Mouse (Mus musculus): ENCODE results near the gene Nhsl1.

GRCm38 (mm10) chr10:18475126-18475525 lies 156.3 kb downstream of the Nhsl1 start:
- TF ChIP-seq CTCF (IDR thresholded peaks at IDR 0.05; ENCODE audit: borderline replicate concordance, insufficient read depth, low read depth, low read length) (no peak), POLR2A (IDR thresholded peaks at IDR 0.05; ENCODE audit: borderline replicate concordance, insufficient read depth, low read length) (no peak)

Data from cerebellum, adult 2 months (tissue).